8 mouse cellular contexts compared by ENCODE assay signal in genomic region chr10:80604001-80604509, GRCm38 (mm10). TPM values are rescaled to one million over a fixed set of nuclear protein-coding genes. Genes with fewer than 3 reads are reported as not detected.
DNase-seq lines count a peak whose midpoint lies in the region; ATAC-seq and TF ChIP-seq lines count a peak whose summit lies in the region.

No protein-coding gene starts in this region.

- no peak overlapping the region for H3K9ac ChIP-seq in heart, postnatal 0 days (replicated peaks; ENCODE audit: low read depth, low read length)
- peak overlapping the region; percentile 57; the same call in 1 of the 2 replicates for H3K9ac ChIP-seq in forebrain, postnatal 0 days

- TF ChIP-seq EP300 in heart, postnatal 0 days (IDR thresholded peaks at IDR 0.05; ENCODE audit: low read depth), result no peak

- peak overlapping the region; percentile 83; the same call in 1 of the 2 replicates for H3K27ac ChIP-seq in heart, postnatal 0 days (ENCODE audit: low read depth)
- peak overlapping the region; percentile 83 for H3K27ac ChIP-seq in bone marrow, adult 2 months (ENCODE audit: control insufficient read depth, insufficient read depth, low read depth, low read length, poor library complexity)
- H3K27ac ChIP-seq in forebrain, postnatal 0 days (ENCODE audit: low read depth, low read length), result no peak overlapping the region

- peak; percentile 19; the same call in 1 of the 2 replicates for TF ChIP-seq POLR2A in bone marrow, adult 2 months (IDR thresholded peaks at IDR 0.05; ENCODE audit: borderline replicate concordance, control insufficient read depth, low read depth, low read length)

- no peak for ATAC-seq in heart, postnatal 0 days (ENCODE audit: insufficient read depth, low read depth)
- ATAC-seq in forebrain, postnatal 0 days, result no peak
- ATAC-seq in megakaryocyte-erythroid progenitor cell, adult 5-6 weeks (replicated peaks; ENCODE audit: low FRiP score, low TSS enrichment, poor library complexity, severe bottlenecking), result peak; percentile 61

- peaks cover 10% of the 10 kb centered on the region for H3K4me1 ChIP-seq in heart, postnatal 0 days (ENCODE audit: control insufficient read depth, insufficient read depth)
- peaks cover 2% of the 10 kb centered on the region; the same call in 1 of the 2 replicates for H3K4me1 ChIP-seq in bone marrow, adult 2 months (ENCODE audit: control insufficient read depth, insufficient read depth, low read length)
- H3K4me1 ChIP-seq in forebrain, postnatal 0 days (ENCODE audit: insufficient read depth), result peaks cover 12% of the 10 kb centered on the region; the same call in 1 of the 2 replicates

- no peak for DNase-seq in heart, postnatal 0 days (ENCODE audit: low spot score)
- DNase-seq in heart, postnatal 4 days, result no peak
- DNase-seq in forebrain, postnatal 0 days, result no peak
- DNase-seq in frontal cortex, postnatal 25 days (ENCODE audit: low spot score in 2 of 2), result no peak
- DNase-seq in ovary, adult 18-20 months (ENCODE audit: low spot score), result no peak
- DNase-seq in lung, adult 18-20 months, result no peak

- peaks cover 29% of the 10 kb centered on the region for H3K36me3 ChIP-seq in heart, postnatal 0 days (replicated peaks; ENCODE audit: control insufficient read depth, insufficient read depth, low read length)
- peaks cover 30% of the 10 kb centered on the region for H3K36me3 ChIP-seq in forebrain, postnatal 0 days (ENCODE audit: insufficient read depth)

- H3K27me3 ChIP-seq in heart, postnatal 0 days (ENCODE audit: control insufficient read depth, insufficient read depth, low read length), result no peaks in the 10 kb centered on the region
- no peaks in the 10 kb centered on the region; the same call in 1 of the 2 replicates for H3K27me3 ChIP-seq in forebrain, postnatal 0 days (ENCODE audit: insufficient read depth, low read length)

- H3K4me2 ChIP-seq in heart, postnatal 0 days (ENCODE audit: low read depth, low read length), result peak overlapping the region; percentile 81
- H3K4me2 ChIP-seq in forebrain, postnatal 0 days (ENCODE audit: low read depth), result peak overlapping the region; percentile 66

- no peak overlapping the region for H3K4me3 ChIP-seq in heart, postnatal 0 days (ENCODE audit: low read depth, low read length)
- H3K4me3 ChIP-seq in bone marrow, adult 2 months (replicated peaks; ENCODE audit: control insufficient read depth, low read depth, low read length), result no peak overlapping the region
- H3K4me3 ChIP-seq in forebrain, postnatal 0 days (ENCODE audit: low read depth, low read length), result no peak overlapping the region

- 82% methylated on average over 7 of the region's 7 CpGs for WGBS in heart, postnatal 0 days
- 53% methylated on average over 7 of the region's 7 CpGs for WGBS in bone marrow, adult 2 months
- WGBS in forebrain, postnatal 0 days, result 96% methylated on average over 7 of the region's 7 CpGs

- H3K9me3 ChIP-seq in heart, postnatal 0 days (replicated peaks; ENCODE audit: control insufficient read depth, low read length), result no peaks in the 10 kb centered on the region
- no peaks in the 10 kb centered on the region for H3K9me3 ChIP-seq in forebrain, postnatal 0 days (ENCODE audit: low read length)

- TF ChIP-seq CTCF in heart, postnatal 0 days (IDR thresholded peaks at IDR 0.05; ENCODE audit: low read depth), result no peak
- TF ChIP-seq CTCF in bone marrow, adult 2 months (IDR thresholded peaks at IDR 0.05; ENCODE audit: control insufficient read depth, insufficient read depth, low read length), result no peak
- TF ChIP-seq CTCF in forebrain, postnatal 0 days (IDR thresholded peaks at IDR 0.05; ENCODE audit: low read depth), result no peak

RNA-seq across cellular contexts. Expression of gene Adat3, which starts 1.4 kb away (rescaled TPM):
- 1.6 and 4.5 TPM in 2 replicates for total RNA-seq in heart, postnatal 0 days (2014; rRNA removed; ENCODE audit: low replicate concordance)
- polyA plus RNA-seq in heart, postnatal 0 days (2015; fragmentation: Nextera tagmentation; extraction: Ambion mirVana), result 1.8 and 2.7 TPM in 2 replicates
- total RNA-seq in heart, postnatal 4 days (2021), result 1 to 10 TPM; 2.6 to 2.9 TPM
- 2.2 and 3.2 TPM in 2 replicates for polyA plus RNA-seq in bone marrow, adult 2 months (2011; ENCODE audit: insufficient read depth, insufficient read length, low replicate concordance, missing spikeins)
- 3.0 and 4.9 TPM in 2 replicates for total RNA-seq in forebrain, postnatal 0 days (2014; rRNA removed)
- 4.2 and 4.5 TPM in 2 replicates for polyA plus RNA-seq in forebrain, postnatal 0 days (2015; fragmentation: Nextera tagmentation; extraction: Ambion mirVana)
- 2.7 and 9.1 TPM in 2 replicates for total RNA-seq in megakaryocyte-erythroid progenitor cell, adult 5-6 weeks (2014; fragmentation: Nextera tagmentation)
- 11.0 TPM in 1 of 2 replicates, not detected in the other for total RNA-seq in megakaryocyte-erythroid progenitor cell, adult 5-6 weeks (2017)

RNA-seq across cellular contexts. Expression of gene Scamp4, which starts 1.4 kb away (rescaled TPM):
- total RNA-seq in heart, postnatal 0 days (2014; rRNA removed; ENCODE audit: low replicate concordance), result 25.8 and 44.5 TPM in 2 replicates
- 39.2 and 39.8 TPM in 2 replicates for polyA plus RNA-seq in heart, postnatal 0 days (2015; fragmentation: Nextera tagmentation; extraction: Ambion mirVana)
- total RNA-seq in heart, postnatal 4 days (2021), result 10 to 100 TPM; 27.0 to 30.4 TPM
- 12.9 and 17.2 TPM in 2 replicates for polyA plus RNA-seq in bone marrow, adult 2 months (2011; ENCODE audit: insufficient read depth, insufficient read length, low replicate concordance, missing spikeins)
- total RNA-seq in forebrain, postnatal 0 days (2014; rRNA removed), result 21.0 and 24.1 TPM in 2 replicates
- polyA plus RNA-seq in forebrain, postnatal 0 days (2015; fragmentation: Nextera tagmentation; extraction: Ambion mirVana), result 86.8 and 87.9 TPM in 2 replicates
- 56.1 and 71.8 TPM in 2 replicates for total RNA-seq in megakaryocyte-erythroid progenitor cell, adult 5-6 weeks (2014; fragmentation: Nextera tagmentation)
- 12.7 and 23.3 TPM in 2 replicates for total RNA-seq in megakaryocyte-erythroid progenitor cell, adult 5-6 weeks (2017)

RNA-seq across cellular contexts. Expression of gene Gm49322, which starts 1.8 kb away (rescaled TPM):
- 0.23 and 1.3 TPM in 2 replicates for total RNA-seq in heart, postnatal 0 days (2014; rRNA removed; ENCODE audit: low replicate concordance)
- 0.33 and 0.38 TPM in 2 replicates for polyA plus RNA-seq in heart, postnatal 0 days (2015; fragmentation: Nextera tagmentation; extraction: Ambion mirVana)
- 1 to 10 TPM in 1 of 2 experiments, under 1 TPM in 1; 0.79 to 1.2 TPM for total RNA-seq in heart, postnatal 4 days (2021)
- 2.0 and 2.4 TPM in 2 replicates for polyA plus RNA-seq in bone marrow, adult 2 months (2011; ENCODE audit: insufficient read depth, insufficient read length, low replicate concordance, missing spikeins)
- total RNA-seq in forebrain, postnatal 0 days (2014; rRNA removed), result 1.2 and 2.7 TPM in 2 replicates
- polyA plus RNA-seq in forebrain, postnatal 0 days (2015; fragmentation: Nextera tagmentation; extraction: Ambion mirVana), result 0.58 and 0.69 TPM in 2 replicates
- total RNA-seq in megakaryocyte-erythroid progenitor cell, adult 5-6 weeks (2014; fragmentation: Nextera tagmentation), result 0.68 and 1.6 TPM in 2 replicates
- total RNA-seq in megakaryocyte-erythroid progenitor cell, adult 5-6 weeks (2017), result 0.08 and 0.42 TPM in 2 replicates

RNA-seq across cellular contexts. Expression of gene Abhd17a, which starts 13.9 kb away (rescaled TPM):
- 194 and 462 TPM in 2 replicates for total RNA-seq in heart, postnatal 0 days (2014; rRNA removed; ENCODE audit: low replicate concordance)
- 88.2 and 88.6 TPM in 2 replicates for polyA plus RNA-seq in heart, postnatal 0 days (2015; fragmentation: Nextera tagmentation; extraction: Ambion mirVana)
- total RNA-seq in heart, postnatal 4 days (2021), result 10 to 100 TPM; 93.6 to 95.0 TPM
- 44.4 and 53.1 TPM in 2 replicates for polyA plus RNA-seq in bone marrow, adult 2 months (2011; ENCODE audit: insufficient read depth, insufficient read length, low replicate concordance, missing spikeins)
- total RNA-seq in forebrain, postnatal 0 days (2014; rRNA removed), result 156 and 201 TPM in 2 replicates
- polyA plus RNA-seq in forebrain, postnatal 0 days (2015; fragmentation: Nextera tagmentation; extraction: Ambion mirVana), result 154 and 155 TPM in 2 replicates
- total RNA-seq in megakaryocyte-erythroid progenitor cell, adult 5-6 weeks (2014; fragmentation: Nextera tagmentation), result 55.0 and 63.1 TPM in 2 replicates
- total RNA-seq in megakaryocyte-erythroid progenitor cell, adult 5-6 weeks (2017), result 13.7 and 19.4 TPM in 2 replicates

RNA-seq across cellular contexts. Expression of gene Csnk1g2, which starts 18.6 kb away (rescaled TPM):
- 141 and 149 TPM in 2 replicates for total RNA-seq in heart, postnatal 0 days (2014; rRNA removed; ENCODE audit: low replicate concordance)
- polyA plus RNA-seq in heart, postnatal 0 days (2015; fragmentation: Nextera tagmentation; extraction: Ambion mirVana), result 69.1 and 75.6 TPM in 2 replicates
- 100 to 1,000 TPM; 142 to 162 TPM for total RNA-seq in heart, postnatal 4 days (2021)
- polyA plus RNA-seq in bone marrow, adult 2 months (2011; ENCODE audit: insufficient read depth, insufficient read length, low replicate concordance, missing spikeins), result 49.9 and 75.2 TPM in 2 replicates
- 127 and 135 TPM in 2 replicates for total RNA-seq in forebrain, postnatal 0 days (2014; rRNA removed)
- polyA plus RNA-seq in forebrain, postnatal 0 days (2015; fragmentation: Nextera tagmentation; extraction: Ambion mirVana), result 91.8 and 94.1 TPM in 2 replicates
- total RNA-seq in megakaryocyte-erythroid progenitor cell, adult 5-6 weeks (2014; fragmentation: Nextera tagmentation), result 70.2 and 93.3 TPM in 2 replicates
- total RNA-seq in megakaryocyte-erythroid progenitor cell, adult 5-6 weeks (2017), result 117 and 120 TPM in 2 replicates
